Mouse (Mus musculus): ENCODE results near the gene Timp4. TPM values are rescaled to one million over a fixed set of nuclear protein-coding genes. Genes with fewer than 3 reads are reported as not detected.

The Timp4 gene
- polyA plus RNA-seq, 1 experiment from 2014 or later: 1.3 TPM

DNA sequence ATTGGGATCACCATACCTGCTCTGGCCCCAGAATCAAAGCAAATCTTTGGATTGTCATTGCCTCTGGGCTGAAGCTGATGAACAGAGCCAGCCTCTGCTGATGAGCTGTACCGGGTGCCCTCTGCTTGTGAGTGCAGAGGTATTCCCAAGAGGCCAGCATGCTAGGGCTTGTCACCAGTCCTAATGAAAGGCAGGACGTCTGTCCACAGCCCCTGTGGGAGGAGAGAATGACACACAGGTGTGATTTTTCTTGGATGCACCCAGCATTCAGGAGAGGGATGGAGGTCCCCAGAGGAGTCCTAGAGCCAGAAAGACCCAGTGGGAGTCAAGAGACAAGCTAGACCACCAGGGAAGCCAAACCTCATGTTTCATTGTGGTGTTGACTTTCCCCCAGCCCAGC lies 27.6 kb upstream of the Timp4 start:
- no peak overlapping the region for H3K4me2 ChIP-seq (ENCODE audit: low read depth, low read length)
- no peak overlapping the region for H3K4me3 ChIP-seq (ENCODE audit: low read length)
- no peaks in the 10 kb centered on the region for H3K36me3 ChIP-seq (ENCODE audit: control insufficient read depth, insufficient read depth)
- no peak overlapping the region for H3K9ac ChIP-seq (ENCODE audit: low read length)
- WGBS: 61% methylated on average over 2 of the region's 2 CpGs
- peaks cover 14% of the 10 kb centered on the region; the same call in 1 of the 2 replicates for H3K27me3 ChIP-seq (ENCODE audit: control insufficient read depth, insufficient read depth, low read length)
- no peak overlapping the region for H3K27ac ChIP-seq (ENCODE audit: low read length)
- no peaks in the 10 kb centered on the region for H3K4me1 ChIP-seq (ENCODE audit: control insufficient read depth, insufficient read depth, low read length)
- no peaks in the 10 kb centered on the region for H3K9me3 ChIP-seq (replicated peaks; ENCODE audit: control insufficient read depth, low read length)
- ATAC-seq (replicated peaks; ENCODE audit: extremely low read depth, insufficient read depth, low FRiP score): no peak

DNA sequence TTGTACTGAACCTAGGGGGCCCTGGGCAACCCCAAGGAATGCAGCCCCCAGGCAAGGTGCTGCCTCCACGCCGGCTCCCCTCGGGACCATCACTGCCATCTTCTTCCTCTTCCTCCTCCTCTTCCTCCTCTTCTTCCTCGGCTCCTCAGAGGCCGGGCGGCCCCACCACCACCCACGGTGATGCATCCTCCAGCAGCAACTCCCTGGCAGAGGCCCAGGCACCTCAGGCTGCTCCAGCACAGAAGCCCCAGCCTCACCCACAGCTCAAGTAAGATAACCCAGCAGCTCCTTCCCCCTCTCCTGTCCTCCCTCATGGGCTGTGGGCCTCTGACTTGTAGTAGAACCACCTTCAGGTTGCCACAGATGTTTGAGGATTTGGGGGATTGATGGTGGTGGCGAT lies 26.1 kb upstream of the Timp4 start:
- Histone ChIP-seq H3K4me1 (ENCODE audit: control insufficient read depth, insufficient read depth, low read length) (no peaks in the 10 kb centered on the region), H3K36me3 (ENCODE audit: control insufficient read depth, insufficient read depth) (no peaks in the 10 kb centered on the region), H3K27ac (ENCODE audit: low read length) (no peak overlapping the region), H3K9me3 (replicated peaks; ENCODE audit: control insufficient read depth, low read length) (no peaks in the 10 kb centered on the region), H3K4me2 (ENCODE audit: low read depth, low read length) (no peak overlapping the region), H3K4me3 (ENCODE audit: low read length) (no peak overlapping the region), H3K9ac (ENCODE audit: low read length) (no peak overlapping the region), H3K27me3 (ENCODE audit: control insufficient read depth, insufficient read depth, low read length) (peaks cover 12% of the 10 kb centered on the region; the same call in 1 of the 2 replicates)
- 53% methylated on average over 8 of the region's 8 CpGs for WGBS
- ATAC-seq (replicated peaks; ENCODE audit: extremely low read depth, insufficient read depth, low FRiP score): no peak

DNA sequence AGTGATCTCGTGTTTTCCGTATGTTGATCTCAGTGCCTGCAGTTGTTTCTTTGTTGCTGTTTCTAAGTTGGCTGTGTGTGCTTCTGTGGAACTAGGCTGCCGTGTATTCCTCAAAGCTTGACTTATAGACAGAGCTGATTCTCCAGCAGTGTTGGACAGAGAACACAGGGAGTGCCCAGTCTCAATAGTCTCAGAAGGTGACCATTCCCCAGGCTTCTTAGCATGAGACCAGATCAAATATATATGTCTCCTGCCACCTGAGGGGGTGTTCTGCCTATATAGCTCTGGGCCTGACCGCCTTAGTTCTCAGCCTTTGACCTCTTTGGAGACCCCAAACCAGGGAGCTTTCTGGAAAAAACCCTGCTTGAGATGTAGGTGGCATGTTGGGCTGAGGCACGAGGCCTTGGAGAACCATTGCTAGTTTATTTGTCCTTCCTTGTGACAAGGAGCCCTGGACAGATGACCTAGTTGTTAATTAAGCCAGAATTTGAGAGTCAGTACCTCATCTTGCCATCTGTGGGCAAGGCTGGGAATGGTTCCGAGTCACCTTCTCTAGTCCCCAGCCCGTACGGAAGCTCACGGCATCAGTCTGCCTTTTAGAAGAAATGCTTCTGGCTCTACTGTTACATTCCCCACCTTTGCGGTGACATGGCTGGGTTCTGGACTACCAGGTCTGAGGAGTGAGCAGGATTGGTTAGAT lies 23.3 kb upstream of the Timp4 start:
- Histone ChIP-seq H3K36me3 (ENCODE audit: control insufficient read depth, insufficient read depth) (no peaks in the 10 kb centered on the region), H3K27me3 (ENCODE audit: control insufficient read depth, insufficient read depth, low read length) (peaks cover 8% of the 10 kb centered on the region; the same call in 1 of the 2 replicates), H3K9me3 (replicated peaks; ENCODE audit: control insufficient read depth, low read length) (no peaks in the 10 kb centered on the region), H3K4me1 (ENCODE audit: control insufficient read depth, insufficient read depth, low read length) (peaks cover 9% of the 10 kb centered on the region), H3K9ac (ENCODE audit: low read length) (no peak overlapping the region), H3K27ac (ENCODE audit: low read length) (no peak overlapping the region), H3K4me3 (ENCODE audit: low read length) (no peak overlapping the region), H3K4me2 (ENCODE audit: low read depth, low read length) (no peak overlapping the region)
- no peak for ATAC-seq (replicated peaks; ENCODE audit: extremely low read depth, insufficient read depth, low FRiP score)
- WGBS: 87% methylated on average over 10 of the region's 10 CpGs

DNA sequence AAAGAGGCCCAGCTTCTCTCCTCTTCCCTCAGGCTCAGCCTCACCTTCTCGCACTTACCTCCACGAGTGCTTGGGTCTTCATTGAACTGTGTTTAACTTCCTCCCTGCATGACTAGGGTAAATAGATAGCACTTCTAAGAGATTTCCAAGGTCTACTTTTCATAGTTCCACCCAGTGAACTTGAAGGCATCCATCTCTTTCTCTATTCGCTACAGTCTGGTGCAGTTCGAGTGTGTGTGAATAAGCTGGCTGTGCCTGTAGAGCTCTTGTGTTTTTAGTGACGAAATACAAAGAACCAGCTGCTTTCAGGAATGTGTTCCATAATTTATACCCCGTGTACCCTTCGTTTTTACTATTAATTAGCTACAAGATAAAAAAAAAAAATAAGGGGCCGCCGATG lies 22.7 kb upstream of the Timp4 start:
- Histone ChIP-seq H3K9me3 (replicated peaks; ENCODE audit: control insufficient read depth, low read length) (no peaks in the 10 kb centered on the region), H3K36me3 (ENCODE audit: control insufficient read depth, insufficient read depth) (no peaks in the 10 kb centered on the region), H3K4me1 (ENCODE audit: control insufficient read depth, insufficient read depth, low read length) (peaks cover 10% of the 10 kb centered on the region), H3K27me3 (ENCODE audit: control insufficient read depth, insufficient read depth, low read length) (peaks cover 8% of the 10 kb centered on the region; the same call in 1 of the 2 replicates), H3K4me2 (ENCODE audit: low read depth, low read length) (no peak overlapping the region), H3K4me3 (ENCODE audit: low read length) (no peak overlapping the region), H3K9ac (ENCODE audit: low read length) (no peak overlapping the region), H3K27ac (ENCODE audit: low read length) (no peak overlapping the region)
- ATAC-seq (replicated peaks; ENCODE audit: extremely low read depth, insufficient read depth, low FRiP score): no peak
- 79% methylated on average over 9 of the region's 9 CpGs for WGBS

DNA sequence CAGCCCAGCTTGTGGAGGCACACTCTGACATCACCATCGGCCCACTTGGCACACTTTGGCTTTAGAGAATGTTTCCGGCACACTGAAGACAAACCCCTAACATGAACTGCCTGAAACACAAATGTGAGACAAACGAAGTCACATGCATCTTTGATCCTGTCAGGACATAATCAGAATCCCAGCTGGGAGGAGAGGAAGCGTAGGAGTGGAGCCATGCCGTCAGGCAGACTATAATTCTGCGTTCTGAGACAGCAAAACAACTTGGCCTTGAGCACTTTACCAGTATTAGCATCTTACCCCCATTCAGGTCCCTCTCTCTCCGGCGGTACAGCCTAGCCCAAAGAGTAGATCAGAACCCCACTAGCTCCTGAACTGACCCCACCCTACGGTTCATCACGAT lies 21.3 kb upstream of the Timp4 start:
- Histone ChIP-seq H3K4me2 (ENCODE audit: low read depth, low read length) (no peak overlapping the region), H3K4me1 (ENCODE audit: control insufficient read depth, insufficient read depth, low read length) (peaks cover 10% of the 10 kb centered on the region), H3K27me3 (ENCODE audit: control insufficient read depth, insufficient read depth, low read length) (peaks cover 8% of the 10 kb centered on the region), H3K9ac (ENCODE audit: low read length) (no peak overlapping the region), H3K27ac (ENCODE audit: low read length) (no peak overlapping the region), H3K9me3 (replicated peaks; ENCODE audit: control insufficient read depth, low read length) (no peaks in the 10 kb centered on the region), H3K4me3 (ENCODE audit: low read length) (no peak overlapping the region), H3K36me3 (ENCODE audit: control insufficient read depth, insufficient read depth) (no peaks in the 10 kb centered on the region)
- no peak for ATAC-seq (replicated peaks; ENCODE audit: extremely low read depth, insufficient read depth, low FRiP score)
- WGBS: 76% methylated on average over 10 of the region's 10 CpGs

DNA sequence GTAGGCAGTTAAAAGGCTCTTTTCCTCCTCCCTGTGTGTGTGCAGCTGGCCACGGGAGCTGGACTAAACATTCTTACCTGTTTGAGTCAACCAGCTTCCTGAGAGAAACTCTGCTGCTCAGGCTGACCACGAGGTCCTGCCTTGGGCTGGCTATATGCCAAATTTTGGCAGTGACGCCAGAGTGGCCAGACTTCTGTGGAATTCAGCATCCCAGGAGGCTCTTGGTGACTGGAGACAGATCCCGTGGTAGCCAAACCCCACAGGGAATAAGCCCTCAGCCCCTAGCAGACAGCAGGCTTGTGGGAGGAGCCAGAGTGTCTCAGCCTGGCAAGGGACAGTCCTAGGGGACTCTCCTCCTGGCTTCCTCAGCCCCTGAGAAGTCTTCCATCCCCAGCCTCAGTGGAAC lies 19.9 kb upstream of the Timp4 start:
- H3K27me3 ChIP-seq (ENCODE audit: control insufficient read depth, insufficient read depth, low read length): peaks cover 9% of the 10 kb centered on the region
- no peaks in the 10 kb centered on the region for H3K36me3 ChIP-seq (ENCODE audit: control insufficient read depth, insufficient read depth)
- H3K4me2 ChIP-seq (ENCODE audit: low read depth, low read length): no peak overlapping the region
- H3K4me3 ChIP-seq (ENCODE audit: low read length): no peak overlapping the region
- peaks cover 10% of the 10 kb centered on the region for H3K4me1 ChIP-seq (ENCODE audit: control insufficient read depth, insufficient read depth, low read length)
- no peaks in the 10 kb centered on the region for H3K9me3 ChIP-seq (replicated peaks; ENCODE audit: control insufficient read depth, low read length)
- H3K27ac ChIP-seq (ENCODE audit: low read length): no peak overlapping the region
- peak; percentile 42; the same call in 1 of the 2 replicates for ATAC-seq (replicated peaks; ENCODE audit: extremely low read depth, insufficient read depth, low FRiP score)
- H3K9ac ChIP-seq (ENCODE audit: low read length): no peak overlapping the region
- 3% methylated on average over 4 of the region's 4 CpGs for WGBS

DNA sequence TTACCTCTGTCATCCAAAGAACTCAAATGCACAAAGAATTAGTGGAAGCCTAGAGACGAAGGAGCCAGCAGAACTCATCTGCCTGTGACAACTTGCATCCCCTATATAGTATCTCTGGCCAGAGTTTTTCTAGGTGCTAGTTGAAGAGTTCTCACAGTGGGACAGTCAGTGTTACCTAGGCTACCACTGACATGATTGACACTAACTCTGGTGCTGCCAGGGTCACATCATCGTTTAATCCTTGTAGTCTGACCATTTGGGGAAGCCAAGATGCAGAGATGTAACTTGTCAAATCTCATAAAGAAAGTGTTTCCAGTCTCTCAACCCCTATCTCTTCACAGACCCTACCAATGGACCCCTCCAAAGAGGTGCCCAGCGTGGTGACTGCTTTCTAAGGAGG lies 19.3 kb upstream of the Timp4 start:
- Histone ChIP-seq H3K36me3 (ENCODE audit: control insufficient read depth, insufficient read depth) (no peaks in the 10 kb centered on the region), H3K9me3 (replicated peaks; ENCODE audit: control insufficient read depth, low read length) (no peaks in the 10 kb centered on the region), H3K27ac (ENCODE audit: low read length) (no peak overlapping the region), H3K4me1 (ENCODE audit: control insufficient read depth, insufficient read depth, low read length) (peaks cover 10% of the 10 kb centered on the region), H3K27me3 (ENCODE audit: control insufficient read depth, insufficient read depth, low read length) (peaks cover 10% of the 10 kb centered on the region), H3K9ac (ENCODE audit: low read length) (no peak overlapping the region), H3K4me2 (ENCODE audit: low read depth, low read length) (no peak overlapping the region), H3K4me3 (ENCODE audit: low read length) (no peak overlapping the region)
- ATAC-seq (replicated peaks; ENCODE audit: extremely low read depth, insufficient read depth, low FRiP score): no peak
- 47% methylated on average over 3 of the region's 3 CpGs for WGBS

DNA sequence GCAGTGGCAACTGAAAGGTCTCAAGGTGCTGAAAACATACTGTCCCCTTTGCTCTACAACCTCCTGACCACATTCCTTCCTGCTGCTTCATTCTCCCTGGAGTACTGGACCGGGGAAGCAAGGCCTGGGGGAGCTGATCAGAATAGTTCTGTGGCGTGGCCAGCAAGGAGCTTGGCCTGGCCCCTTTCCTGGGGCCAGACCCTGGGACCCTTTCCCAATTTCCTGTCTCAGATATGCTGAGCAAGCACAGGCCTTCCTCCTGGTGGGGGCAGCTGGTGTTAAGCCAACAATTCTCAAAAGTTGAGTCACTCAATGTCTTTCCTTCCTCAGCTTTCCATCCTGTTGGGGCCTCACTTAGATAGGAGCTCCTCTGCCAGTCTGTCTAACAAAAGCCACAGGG lies 18.1 kb upstream of the Timp4 start:
- H3K4me2 ChIP-seq (ENCODE audit: low read depth, low read length): no peak overlapping the region
- H3K27me3 ChIP-seq (ENCODE audit: control insufficient read depth, insufficient read depth, low read length): peaks cover 15% of the 10 kb centered on the region
- no peak overlapping the region for H3K4me3 ChIP-seq (ENCODE audit: low read length)
- H3K27ac ChIP-seq (ENCODE audit: low read length): no peak overlapping the region
- 45% methylated on average over 2 of the region's 2 CpGs for WGBS
- no peaks in the 10 kb centered on the region for H3K36me3 ChIP-seq (ENCODE audit: control insufficient read depth, insufficient read depth)
- H3K9me3 ChIP-seq (replicated peaks; ENCODE audit: control insufficient read depth, low read length): no peaks in the 10 kb centered on the region
- peaks cover 10% of the 10 kb centered on the region for H3K4me1 ChIP-seq (ENCODE audit: control insufficient read depth, insufficient read depth, low read length)
- no peak overlapping the region for H3K9ac ChIP-seq (ENCODE audit: low read length)
- peak; percentile 47; the same call in 1 of the 2 replicates for ATAC-seq (replicated peaks; ENCODE audit: extremely low read depth, insufficient read depth, low FRiP score)

DNA sequence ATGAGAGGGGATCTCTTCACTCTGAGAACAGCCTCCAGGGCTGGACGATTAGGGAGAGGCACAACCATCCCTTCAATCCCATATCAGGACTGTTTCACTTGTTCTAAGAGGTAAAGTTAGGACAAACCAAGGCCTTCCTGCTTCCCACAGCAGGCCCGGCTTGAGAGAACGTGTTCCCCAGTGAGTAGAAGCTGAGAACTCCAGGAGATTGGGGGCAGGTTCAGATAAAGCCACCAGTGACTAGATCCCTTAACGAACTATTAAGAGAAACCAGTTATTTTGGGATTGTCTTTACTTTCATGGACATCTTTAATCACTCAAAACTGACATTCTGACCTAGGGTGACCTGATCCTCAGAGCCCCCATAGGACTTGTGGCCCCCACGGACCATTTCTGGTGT lies 17.6 kb upstream of the Timp4 start:
- ATAC-seq (replicated peaks; ENCODE audit: extremely low read depth, insufficient read depth, low FRiP score): no peak
- Histone ChIP-seq H3K27me3 (ENCODE audit: control insufficient read depth, insufficient read depth, low read length) (peaks cover 15% of the 10 kb centered on the region), H3K4me3 (ENCODE audit: low read length) (no peak overlapping the region), H3K4me2 (ENCODE audit: low read depth, low read length) (no peak overlapping the region), H3K9me3 (replicated peaks; ENCODE audit: control insufficient read depth, low read length) (no peaks in the 10 kb centered on the region), H3K36me3 (ENCODE audit: control insufficient read depth, insufficient read depth) (no peaks in the 10 kb centered on the region), H3K9ac (ENCODE audit: low read length) (no peak overlapping the region), H3K27ac (ENCODE audit: low read length) (no peak overlapping the region), H3K4me1 (ENCODE audit: control insufficient read depth, insufficient read depth, low read length) (peaks cover 10% of the 10 kb centered on the region)
- 51% methylated on average over 5 of the region's 5 CpGs for WGBS
